Mouse (Mus musculus) E14TG2a.4 (cell line): ENCODE data around the gene Azin2.

Experiments used
- CTCF ChIP-seq: conservative IDR thresholded peaks from 2 replicates; pipeline ENCODE4 v1.5.1; 2014; ENCODE audit warnings: low read length
- POU5F1 ChIP-seq: IDR thresholded peaks from 2 replicates; pipeline ENCODE4 v1.6.1; 2014; ENCODE audit warnings: low read length, borderline replicate concordance

- TF ChIP-seq POU5F1: no peak
- no peak for TF ChIP-seq CTCF
These were observed 73.7 kb downstream of the Azin2 start for GRCm38 (mm10) chr4:128888436-128888990.
